Mouse (Mus musculus): ENCODE measurements around the gene Leap2. TPM values are rescaled to one million over a fixed set of nuclear protein-coding genes. Genes with fewer than 3 reads are reported as not detected.

The Leap2 gene
- total RNA-seq (2021), result not detected
- long read RNA-seq, experiment 1, result 0 reads
- long read RNA-seq, experiment 2, result 0 reads

GRCm38 (mm10) chr11:53423036-53423435, at the start of gene Leap2:
Gene Leap2, minus strand, starts transcription at chr11:53423170.
- intact Hi-C loops (cut with DNase I; ENCODE audit: low total_unique reads), result no loop called here
- no peak for DNase-seq

- intact Hi-C loops (cut with DNase I; ENCODE audit: low total_unique reads), result loop anchor here (5.0 to 10.0 kb wide), 2 partner anchors 62 to 155 kb away; no protein-coding TSS in a partner anchor
- no peak for DNase-seq
These were observed 49.7 kb upstream of the Leap2 start for GRCm38 (mm10) chr11:53472709-53473108.

- peak; percentile 90 for DNase-seq
- intact Hi-C loops (cut with DNase I; ENCODE audit: low total_unique reads), result loop anchor here (5.0 to 10.0 kb wide), 2 partner anchors 65 to 157 kb away; no protein-coding TSS in a partner anchor
These were observed 47.2 kb upstream of the Leap2 start, which contains the start of gene Gm9837 for GRCm38 (mm10) chr11:53469968-53470695. Gene Gm9837, minus strand, starts transcription at chr11:53470479.

GRCm38 (mm10) chr11:53469294-53469967, 46.5 kb upstream of the Leap2 start:
- intact Hi-C loops (cut with DNase I; ENCODE audit: low total_unique reads), result no loop called here
- no peak for DNase-seq

- DNase-seq, result peak; percentile 83
- intact Hi-C loops (cut with DNase I; ENCODE audit: low total_unique reads), result no loop called here
These were observed 43.4 kb upstream of the Leap2 start for GRCm38 (mm10) chr11:53466231-53466971.

GRCm38 (mm10) chr11:53463551-53464424, 40.8 kb upstream of the Leap2 start:
- intact Hi-C loops (cut with DNase I; ENCODE audit: low total_unique reads), result no loop called here
- no peak for DNase-seq

- intact Hi-C loops (cut with DNase I; ENCODE audit: low total_unique reads), result no loop called here
- DNase-seq, result no peak
These were observed 38.8 kb upstream of the Leap2 start for GRCm38 (mm10) chr11:53461727-53462126.

GRCm38 (mm10) chr11:53460192-53460591, 37.2 kb upstream of the Leap2 start:
- intact Hi-C loops (cut with DNase I; ENCODE audit: low total_unique reads), result no loop called here

GRCm38 (mm10) chr11:53458996-53459395, 36.0 kb upstream of the Leap2 start:
- DNase-seq, result no peak
- intact Hi-C loops (cut with DNase I; ENCODE audit: low total_unique reads), result no loop called here

More at GRCm38 (mm10) chr11:53460192-53460591, 37.2 kb upstream of the Leap2 start:
- DNase-seq, result no peak

- intact Hi-C loops (cut with DNase I; ENCODE audit: low total_unique reads), result no loop called here
These were observed 34.5 kb upstream of the Leap2 start for GRCm38 (mm10) chr11:53457372-53457954.

GRCm38 (mm10) chr11:53456474-53457371, 33.8 kb upstream of the Leap2 start, which contains the start of the genes Gm10447 and Shroom1:
Gene Gm10447, minus strand, starts transcription at chr11:53457110.
Gene Shroom1, plus strand, starts transcription at chr11:53457205.
- peak; percentile 59 for DNase-seq
- intact Hi-C loops (cut with DNase I; ENCODE audit: low total_unique reads), result no loop called here

More at GRCm38 (mm10) chr11:53457372-53457954, 34.5 kb upstream of the Leap2 start:
- DNase-seq, result no peak

- no peak for DNase-seq
These were observed 30.1 kb upstream of the Leap2 start for GRCm38 (mm10) chr11:53453031-53453430.

GRCm38 (mm10) chr11:53452396-53452795, 29.4 kb upstream of the Leap2 start:
- intact Hi-C loops (cut with DNase I; ENCODE audit: low total_unique reads), result no loop called here
- DNase-seq, result no peak

More at GRCm38 (mm10) chr11:53453031-53453430, 30.1 kb upstream of the Leap2 start:
- intact Hi-C loops (cut with DNase I; ENCODE audit: low total_unique reads), result no loop called here

GRCm38 (mm10) chr11:53451361-53451760, 28.4 kb upstream of the Leap2 start:
- intact Hi-C loops (cut with DNase I; ENCODE audit: low total_unique reads), result no loop called here
- no peak for DNase-seq

- no peak for DNase-seq
- intact Hi-C loops (cut with DNase I; ENCODE audit: low total_unique reads), result no loop called here
These were observed 27.2 kb upstream of the Leap2 start for GRCm38 (mm10) chr11:53450070-53450705.

- DNase-seq, result peak; percentile 25
- intact Hi-C loops (cut with DNase I; ENCODE audit: low total_unique reads), result no loop called here
These were observed 25.6 kb upstream of the Leap2 start for GRCm38 (mm10) chr11:53448529-53448928.

- no peak for DNase-seq
- intact Hi-C loops (cut with DNase I; ENCODE audit: low total_unique reads), result no loop called here
These were observed 25.0 kb upstream of the Leap2 start for GRCm38 (mm10) chr11:53447996-53448395.
